Mouse (Mus musculus): Measurements from ENCODE around the gene Des.

DNA sequence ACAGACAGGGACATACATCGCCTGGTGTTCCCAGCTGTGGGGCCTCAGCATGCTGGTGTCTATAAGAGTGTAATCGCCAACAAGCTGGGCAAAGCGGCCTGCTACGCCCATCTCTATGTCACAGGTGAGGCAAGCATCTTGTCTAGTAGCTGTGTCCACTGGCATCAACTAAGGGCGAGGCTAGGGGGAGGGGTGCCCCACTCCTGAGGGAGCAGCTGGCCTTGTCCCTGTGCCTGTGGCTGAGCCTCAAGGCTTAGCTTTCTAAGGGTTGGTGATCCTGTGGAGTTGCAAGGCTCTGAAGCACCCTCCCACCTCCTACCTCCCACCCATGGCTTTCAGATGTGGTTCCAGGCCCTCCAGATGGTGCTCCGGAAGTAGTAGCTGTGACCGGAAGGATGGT, 49.8 kb downstream of the Des start:
- TF ChIP-seq CTCF (IDR thresholded peaks at IDR 0.05; ENCODE audit: low read depth) (no peak), EP300 (IDR thresholded peaks at IDR 0.05; ENCODE audit: low read depth) (no peak)

All from heart, postnatal 0 days (tissue).